Mouse (Mus musculus): ENCODE measurements around the gene Mtch1.

DNA sequence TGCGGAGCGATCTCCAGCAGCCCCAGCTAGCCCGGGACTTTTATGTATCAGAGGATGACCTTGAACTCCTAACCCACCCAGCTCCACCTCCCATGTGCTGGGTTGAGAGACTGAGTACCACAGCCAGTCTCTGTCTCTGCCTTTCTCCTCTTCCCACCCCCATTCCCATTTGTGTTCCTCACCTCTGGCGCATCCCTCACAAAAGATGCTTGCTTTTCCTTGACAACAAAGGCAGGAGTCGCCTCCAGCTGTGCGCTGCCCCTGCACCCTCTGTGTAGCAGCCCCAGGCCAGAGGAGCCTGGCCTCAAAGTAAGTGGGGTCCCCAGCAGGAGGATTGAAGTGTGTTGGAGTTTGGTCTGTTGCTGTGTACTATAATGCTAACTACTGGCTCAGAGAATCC, 38.0 kb upstream of the Mtch1 start:
- TF ChIP-seq TAL1 (IDR thresholded peaks at IDR 0.05; ENCODE audit: low read length) (no peak), GATA1 (IDR thresholded peaks at IDR 0.05; ENCODE audit: low read length) (no peak)

All from erythroblast, embryonic 14.5 days (primary cell).